Mouse (Mus musculus): Measurements from ENCODE around the gene Cdcp1.
A peak's percentile ranks its signal among the peaks of the same experiment; 100 is the strongest.

Gene Cdcp1

GRCm38 (mm10) chr9:123219826-123220225, 4.0 kb upstream of the Cdcp1 start:
- DNase-seq (ENCODE audit: low read depth in 1 of 2, low spot score in 2 of 2), result no peak

GRCm38 (mm10) chr9:123213371-123213770, 2.5 kb downstream of the Cdcp1 start:
- DNase-seq (ENCODE audit: low read depth in 1 of 2, low spot score in 2 of 2), result no peak

- no peak for DNase-seq (ENCODE audit: low read depth in 1 of 2, low spot score in 2 of 2)
Measured at GRCm38 (mm10) chr9:123207895-123208294, 7.9 kb downstream of the Cdcp1 start.

- DNase-seq (ENCODE audit: low read depth in 1 of 2, low spot score in 2 of 2), result no peak
Measured at GRCm38 (mm10) chr9:123206948-123207347, 8.9 kb downstream of the Cdcp1 start.

- no peak for DNase-seq (ENCODE audit: low read depth in 1 of 2, low spot score in 2 of 2)
Measured at GRCm38 (mm10) chr9:123206526-123206925, 9.3 kb downstream of the Cdcp1 start.

- DNase-seq (ENCODE audit: low read depth in 1 of 2, low spot score in 2 of 2), result no peak
Measured at GRCm38 (mm10) chr9:123200116-123200515, 15.7 kb downstream of the Cdcp1 start.

- no peak for DNase-seq (ENCODE audit: low read depth in 1 of 2, low spot score in 2 of 2)
Measured at GRCm38 (mm10) chr9:123188271-123188670, 27.6 kb downstream of the Cdcp1 start.

GRCm38 (mm10) chr9:123187589-123187988, 28.2 kb downstream of the Cdcp1 start:
- DNase-seq (ENCODE audit: low read depth in 1 of 2, low spot score in 2 of 2), result no peak

- DNase-seq (ENCODE audit: low read depth in 1 of 2, low spot score in 2 of 2), result no peak
Measured at GRCm38 (mm10) chr9:123186151-123186550, 29.7 kb downstream of the Cdcp1 start.

- DNase-seq (ENCODE audit: low read depth in 1 of 2, low spot score in 2 of 2), result no peak
Measured at GRCm38 (mm10) chr9:123185546-123185945, 30.3 kb downstream of the Cdcp1 start.

GRCm38 (mm10) chr9:123183226-123183625, 32.6 kb downstream of the Cdcp1 start:
- DNase-seq (ENCODE audit: low read depth in 1 of 2, low spot score in 2 of 2), result no peak

GRCm38 (mm10) chr9:123180003-123180402, 35.8 kb downstream of the Cdcp1 start:
- no peak for DNase-seq (ENCODE audit: low read depth in 1 of 2, low spot score in 2 of 2)

- DNase-seq (ENCODE audit: low read depth in 1 of 2, low spot score in 2 of 2), result no peak
Measured at GRCm38 (mm10) chr9:123177380-123178048, 38.3 kb downstream of the Cdcp1 start.

- no peak for DNase-seq (ENCODE audit: low read depth in 1 of 2, low spot score in 2 of 2)
Measured at GRCm38 (mm10) chr9:123174356-123174755, 41.5 kb downstream of the Cdcp1 start.

GRCm38 (mm10) chr9:123173760-123174159, 42.1 kb downstream of the Cdcp1 start:
- DNase-seq (ENCODE audit: low read depth in 1 of 2, low spot score in 2 of 2), result no peak

GRCm38 (mm10) chr9:123165781-123166443, 49.9 kb downstream of the Cdcp1 start:
- no peak for DNase-seq (ENCODE audit: low read depth in 1 of 2, low spot score in 2 of 2)

GRCm38 (mm10) chr9:123162985-123163694, 52.7 kb downstream of the Cdcp1 start:
- DNase-seq (ENCODE audit: low read depth in 1 of 2, low spot score in 2 of 2), result no peak

GRCm38 (mm10) chr9:123161792-123162191, 54.0 kb downstream of the Cdcp1 start:
- DNase-seq (ENCODE audit: low read depth in 1 of 2, low spot score in 2 of 2), result no peak

- DNase-seq (ENCODE audit: low read depth in 1 of 2, low spot score in 2 of 2), result peak in 1 of 2 experiments; percentile 8
Measured at GRCm38 (mm10) chr9:123159330-123159729, 56.5 kb downstream of the Cdcp1 start.

- no peak for DNase-seq (ENCODE audit: low read depth in 1 of 2, low spot score in 2 of 2)
Measured at GRCm38 (mm10) chr9:123158125-123158836, 57.6 kb downstream of the Cdcp1 start.

- no peak for DNase-seq (ENCODE audit: low read depth in 1 of 2, low spot score in 2 of 2)
Measured at GRCm38 (mm10) chr9:123157699-123158098, 58.1 kb downstream of the Cdcp1 start.

Data from monocyte, adult 2 months (primary cell).